Mouse (Mus musculus) forebrain, embryonic 13.5 days (tissue): ENCODE results near the gene Piezo1. TPM values are rescaled to one million over a fixed set of nuclear protein-coding genes. Genes with fewer than 3 reads are reported as not detected.

Source experiments
- ATAC-seq: fragments of 200-750 bp; cut with Nextera tagmentation; 2 replicates; pipeline ENCODE4 v1.8.0; 2017
- H3K27ac ChIP-seq: fragments of 300-500 bp; sonication (generic); 2 replicates; pipeline ENCODE4 v1.5.1; 2015; ENCODE audit warnings: inconsistent platforms, mild to moderate bottlenecking, moderate library complexity
- H3K27me3 ChIP-seq: fragments of 300-500 bp; sonication (generic); 2 replicates; pipeline ENCODE4 v1.6.1; 2015; ENCODE audit warnings: mild to moderate bottlenecking, inconsistent platforms
- H3K36me3 ChIP-seq: fragments of 300-500 bp; sonication (generic); 2 replicates; pipeline ENCODE4 v1.6.1; 2015; ENCODE audit warnings: mild to moderate bottlenecking, inconsistent platforms; ENCODE audit not compliant: poor library complexity, severe bottlenecking
- H3K4me1 ChIP-seq: fragments of 300-500 bp; sonication (generic); 2 replicates; pipeline ENCODE4 v1.6.1; 2015; ENCODE audit warnings: inconsistent platforms
- H3K4me2 ChIP-seq: fragments of 300-500 bp; sonication (generic); 2 replicates; pipeline ENCODE4 v1.6.1; 2015; ENCODE audit warnings: inconsistent platforms, mild to moderate bottlenecking, moderate library complexity
- H3K4me3 ChIP-seq: fragments of 300-500 bp; sonication (generic); 2 replicates; pipeline ENCODE4 v1.5.1; 2015; ENCODE audit warnings: mild to moderate bottlenecking, inconsistent platforms
- H3K9ac ChIP-seq: fragments of 300-500 bp; sonication (generic); 2 replicates; pipeline ENCODE4 v1.6.1; 2015; ENCODE audit warnings: mild to moderate bottlenecking, inconsistent platforms
- H3K9me3 ChIP-seq: fragments of 300-500 bp; sonication (generic); replicated peaks from 2 replicates; pipeline ENCODE4 v1.6.1; 2016; ENCODE audit warnings: inconsistent platforms
- WGBS: fragments of 180-500 bp; shearing (Covaris S2); methylation state at CpG from one replicate; pipeline ENCODE4 v1.1.7; 2015; 5-methylcytosine and 5-hydroxymethylcytosine counted together
- polyA plus RNA-seq: library from polyadenylated mRNA; unstranded; fragments of >200 nt; fragmentation: Nextera tagmentation; extraction: Ambion mirVana; gene quantifications from 2 replicates; pipeline ENCODE4 v1.2.1, GENCODE M21; 2015

Gene Piezo1
- polyA plus RNA-seq, 1 experiment from 2014 or later: 1.4 TPM

- Histone ChIP-seq H3K9ac (no peak overlapping the region), H3K9me3 (no peaks in the 10 kb centered on the region), H3K27me3 (peaks cover 4% of the 10 kb centered on the region; the same call in 1 of the 2 replicates), H3K27ac (no peak overlapping the region), H3K4me1 (no peaks in the 10 kb centered on the region), H3K4me3 (no peak overlapping the region), H3K36me3 (no peaks in the 10 kb centered on the region), H3K4me2 (no peak overlapping the region)
- ATAC-seq: no peak
- WGBS: 89% methylated on average over 8 of the region's 8 CpGs
Measured at GRCm38 (mm10) chr8:122531312-122531711, 19.8 kb downstream of the Piezo1 start.

DNA sequence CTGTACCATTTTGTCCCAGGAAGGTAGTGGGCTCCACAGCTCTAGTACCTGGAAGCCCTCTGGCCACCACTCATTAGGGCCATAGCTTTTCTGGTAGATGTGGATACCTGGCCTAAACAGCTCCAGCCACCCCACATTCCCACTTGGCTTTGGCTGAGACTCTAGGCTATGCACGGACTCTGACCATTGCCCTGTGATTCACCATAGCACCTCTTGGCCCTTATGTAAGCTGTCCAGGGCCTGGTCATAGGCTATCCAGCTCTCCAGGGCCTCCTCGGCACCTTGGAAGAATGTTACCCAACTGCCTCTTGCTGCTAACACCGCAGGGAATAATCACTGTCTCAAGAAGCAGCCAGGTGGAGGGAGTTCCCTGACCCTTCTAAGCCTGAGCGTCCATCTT is 22.0 kb downstream of the Piezo1 start:
- H3K4me3 ChIP-seq: no peak overlapping the region
- no peak overlapping the region for H3K27ac ChIP-seq
- WGBS: 93% methylated on average over 4 of the region's 4 CpGs
- H3K4me2 ChIP-seq: no peak overlapping the region
- H3K9me3 ChIP-seq: no peaks in the 10 kb centered on the region
- ATAC-seq: no peak
- H3K36me3 ChIP-seq: no peaks in the 10 kb centered on the region
- H3K4me1 ChIP-seq: peaks cover 7% of the 10 kb centered on the region
- H3K9ac ChIP-seq: no peak overlapping the region
- H3K27me3 ChIP-seq: peaks cover 16% of the 10 kb centered on the region

GRCm38 (mm10) chr8:122527937-122528336 is 23.2 kb downstream of the Piezo1 start:
- H3K4me2 ChIP-seq: no peak overlapping the region
- peaks cover 19% of the 10 kb centered on the region for H3K4me1 ChIP-seq
- H3K27ac ChIP-seq: no peak overlapping the region
- no peaks in the 10 kb centered on the region for H3K9me3 ChIP-seq
- no peak overlapping the region for H3K9ac ChIP-seq
- H3K4me3 ChIP-seq: no peak overlapping the region
- 93% methylated on average over 3 of the region's 3 CpGs for WGBS
- no peak for ATAC-seq
- no peaks in the 10 kb centered on the region for H3K36me3 ChIP-seq
- H3K27me3 ChIP-seq: peaks cover 19% of the 10 kb centered on the region

DNA sequence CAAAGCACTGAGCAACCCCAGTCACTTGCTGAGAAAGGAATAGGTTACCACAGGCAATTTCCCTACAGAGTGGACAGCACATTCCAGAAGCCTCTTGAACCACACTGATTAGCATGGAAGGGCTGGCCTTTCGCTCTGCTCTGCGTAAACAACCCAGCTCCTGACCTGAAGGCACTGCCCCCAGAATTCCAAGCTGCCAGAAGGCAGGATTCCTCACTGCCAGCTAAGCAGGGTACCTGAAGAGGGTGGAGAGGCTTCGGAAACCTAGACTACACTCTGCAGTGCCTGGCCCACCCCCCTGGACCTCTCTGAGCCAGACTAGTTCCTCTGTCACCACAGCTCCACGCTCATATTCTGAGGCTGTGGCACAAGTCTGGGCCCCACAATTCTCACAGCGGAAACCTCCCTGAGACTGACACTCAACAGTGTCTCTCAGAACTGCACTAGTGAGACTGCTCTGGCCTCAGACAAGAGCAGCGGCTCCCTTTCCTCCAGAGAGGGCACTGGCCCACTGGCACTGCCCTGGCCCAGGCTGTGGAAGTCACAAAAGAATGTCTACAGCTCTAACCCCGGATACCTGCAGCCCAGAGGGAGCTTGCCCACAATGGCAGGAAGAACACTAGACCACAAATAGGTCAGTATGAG is 24.5 kb downstream of the Piezo1 start:
- H3K9ac ChIP-seq: no peak overlapping the region
- 73% methylated on average over 7 of the region's 7 CpGs for WGBS
- no peak overlapping the region for H3K27ac ChIP-seq
- H3K4me3 ChIP-seq: no peak overlapping the region
- no peaks in the 10 kb centered on the region for H3K9me3 ChIP-seq
- peaks cover 23% of the 10 kb centered on the region for H3K4me1 ChIP-seq
- H3K27me3 ChIP-seq: peaks cover 19% of the 10 kb centered on the region
- ATAC-seq: no peak
- H3K4me2 ChIP-seq: no peak overlapping the region
- H3K36me3 ChIP-seq: no peaks in the 10 kb centered on the region

- Histone ChIP-seq H3K4me1 (peaks cover 23% of the 10 kb centered on the region), H3K27me3 (peaks cover 19% of the 10 kb centered on the region), H3K9me3 (no peaks in the 10 kb centered on the region), H3K27ac (no peak overlapping the region), H3K4me3 (no peak overlapping the region), H3K4me2 (no peak overlapping the region), H3K36me3 (no peaks in the 10 kb centered on the region), H3K9ac (no peak overlapping the region)
- 83% methylated on average over 3 of the region's 3 CpGs for WGBS
- ATAC-seq: no peak
Measured at GRCm38 (mm10) chr8:122526084-122526483, 25.0 kb downstream of the Piezo1 start.

- Histone ChIP-seq H3K4me1 (peaks cover 23% of the 10 kb centered on the region), H3K4me3 (no peak overlapping the region), H3K27me3 (peaks cover 19% of the 10 kb centered on the region), H3K36me3 (no peaks in the 10 kb centered on the region), H3K9me3 (no peaks in the 10 kb centered on the region), H3K27ac (no peak overlapping the region), H3K9ac (no peak overlapping the region), H3K4me2 (no peak overlapping the region)
- 82% methylated on average over 6 of the region's 6 CpGs for WGBS
- ATAC-seq: no peak
Measured at GRCm38 (mm10) chr8:122525004-122525403, 26.1 kb downstream of the Piezo1 start.

DNA sequence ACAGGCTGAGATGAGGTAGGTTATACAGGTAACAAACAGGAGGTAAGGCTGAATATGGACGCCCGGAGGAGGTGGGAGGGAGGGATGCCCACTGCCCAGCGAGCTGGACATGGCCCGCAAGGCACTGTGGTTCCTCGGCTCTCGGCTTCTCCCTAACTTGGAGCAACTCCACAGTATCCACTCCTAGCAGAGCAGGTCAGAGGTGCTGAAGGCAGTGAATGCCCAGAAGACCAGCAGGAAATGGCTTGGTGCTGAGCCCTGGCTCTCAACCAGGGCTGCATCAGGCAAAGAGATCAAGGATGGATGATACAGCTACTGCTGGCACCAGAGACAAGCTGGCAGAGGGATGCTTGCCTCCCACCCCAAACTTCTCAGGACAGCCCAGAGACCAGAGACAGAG is 26.6 kb downstream of the Piezo1 start:
- H3K4me1 ChIP-seq: peaks cover 23% of the 10 kb centered on the region
- 0 out of 2 replicates have a peak overlapping the region, but pooled peaks have one; percentile 26 for H3K9ac ChIP-seq
- H3K4me2 ChIP-seq: peak overlapping the region; percentile 53
- no peak overlapping the region for H3K27ac ChIP-seq
- no peaks in the 10 kb centered on the region for H3K36me3 ChIP-seq
- peaks cover 19% of the 10 kb centered on the region for H3K27me3 ChIP-seq
- H3K4me3 ChIP-seq: no peak overlapping the region
- ATAC-seq: no peak
- H3K9me3 ChIP-seq: no peaks in the 10 kb centered on the region
- WGBS: 62% methylated on average over 6 of the region's 6 CpGs

GRCm38 (mm10) chr8:122523652-122524360 is 27.3 kb downstream of the Piezo1 start:
- 8% methylated on average over 23 of the region's 23 CpGs for WGBS
- ATAC-seq: peak; percentile 79
- peak overlapping the region; percentile 53 for H3K4me2 ChIP-seq

DNA sequence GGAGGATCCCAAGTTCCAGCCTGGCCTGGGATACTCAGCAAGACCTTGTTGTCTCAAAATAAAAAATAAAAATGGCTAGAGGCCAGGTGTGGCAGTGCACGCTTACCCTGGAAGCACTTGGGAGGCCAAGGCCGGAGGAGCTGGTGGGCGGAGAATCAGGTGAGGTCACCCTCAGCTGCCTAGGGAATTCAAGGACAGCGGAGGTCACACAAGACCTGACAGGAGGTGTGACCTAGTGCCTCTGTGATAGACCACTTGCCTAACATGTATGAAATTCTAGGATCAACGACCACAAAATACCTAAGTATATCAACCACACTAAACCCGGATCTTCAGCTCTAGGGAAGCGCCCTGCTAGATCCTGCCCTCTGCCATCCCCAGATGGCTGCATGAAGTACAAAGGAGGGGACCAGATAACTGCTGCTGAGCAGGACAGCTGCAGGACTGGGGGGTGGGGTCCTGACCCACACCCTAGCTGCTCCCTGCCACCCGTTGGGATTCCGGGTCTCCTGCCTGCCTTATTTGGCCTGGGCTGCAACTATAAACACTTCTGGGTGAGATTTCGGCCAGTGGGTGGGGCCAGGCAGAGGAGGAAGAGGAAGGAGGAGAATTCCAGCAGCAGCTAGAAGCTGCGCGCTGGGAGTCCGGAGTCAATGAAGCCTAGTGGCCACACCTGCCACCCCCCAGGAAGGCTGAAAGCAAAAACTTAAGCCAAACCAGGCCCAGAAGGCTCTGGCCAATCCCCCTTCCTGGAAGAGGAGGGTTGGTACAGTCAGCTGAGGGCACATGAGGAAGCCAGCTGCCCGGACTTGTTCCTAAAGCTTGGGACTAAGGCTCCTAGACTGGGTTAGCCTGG is 28.1 kb downstream of the Piezo1 start:
- H3K4me3 ChIP-seq: no peak overlapping the region
- ATAC-seq: peak; percentile 38
- H3K4me1 ChIP-seq: peaks cover 26% of the 10 kb centered on the region
- peak overlapping the region; percentile 74; the same call in 1 of the 2 replicates for H3K27ac ChIP-seq
- peaks cover 19% of the 10 kb centered on the region for H3K27me3 ChIP-seq
- 0 out of 2 replicates have a peak overlapping the region, but pooled peaks have one; percentile 37 for H3K9ac ChIP-seq
- no peaks in the 10 kb centered on the region for H3K36me3 ChIP-seq
- WGBS: 61% methylated on average over 14 of the region's 14 CpGs
- peak overlapping the region; percentile 53 for H3K4me2 ChIP-seq
- no peaks in the 10 kb centered on the region for H3K9me3 ChIP-seq

More at GRCm38 (mm10) chr8:122523652-122524360, 27.3 kb downstream of the Piezo1 start:
- Histone ChIP-seq H3K9ac (peak overlapping the region; percentile 37), H3K4me3 (peak overlapping the region; percentile 14; the same call in 1 of the 2 replicates), H3K27ac (peak overlapping the region; percentile 74), H3K36me3 (no peaks in the 10 kb centered on the region), H3K4me1 (peaks cover 23% of the 10 kb centered on the region), H3K9me3 (no peaks in the 10 kb centered on the region), H3K27me3 (peaks cover 19% of the 10 kb centered on the region)

- peaks cover 39% of the 10 kb centered on the region for H3K4me1 ChIP-seq
- 84% methylated on average over 11 of the region's 11 CpGs for WGBS
- H3K36me3 ChIP-seq: no peaks in the 10 kb centered on the region
- H3K9ac ChIP-seq: no peak overlapping the region
- no peak for ATAC-seq
- no peak overlapping the region for H3K27ac ChIP-seq
- no peak overlapping the region for H3K4me2 ChIP-seq
- H3K9me3 ChIP-seq: no peaks in the 10 kb centered on the region
- H3K4me3 ChIP-seq: no peak overlapping the region
- peaks cover 9% of the 10 kb centered on the region; the same call in 1 of the 2 replicates for H3K27me3 ChIP-seq
Measured at GRCm38 (mm10) chr8:122520611-122521010, 30.5 kb downstream of the Piezo1 start.

GRCm38 (mm10) chr8:122517541-122518190 is 33.5 kb downstream of the Piezo1 start:
- no peaks in the 10 kb centered on the region for H3K36me3 ChIP-seq
- H3K4me2 ChIP-seq: no peak overlapping the region
- H3K27me3 ChIP-seq: no peaks in the 10 kb centered on the region
- H3K9me3 ChIP-seq: no peaks in the 10 kb centered on the region
- no peak for ATAC-seq
- peaks cover 17% of the 10 kb centered on the region for H3K4me1 ChIP-seq
- H3K4me3 ChIP-seq: no peak overlapping the region
- WGBS: 33% methylated on average over 6 of the region's 6 CpGs
- H3K27ac ChIP-seq: no peak overlapping the region
- H3K9ac ChIP-seq: no peak overlapping the region
